9 mouse cellular contexts compared by ENCODE assay signal in the genomic region with DNA sequence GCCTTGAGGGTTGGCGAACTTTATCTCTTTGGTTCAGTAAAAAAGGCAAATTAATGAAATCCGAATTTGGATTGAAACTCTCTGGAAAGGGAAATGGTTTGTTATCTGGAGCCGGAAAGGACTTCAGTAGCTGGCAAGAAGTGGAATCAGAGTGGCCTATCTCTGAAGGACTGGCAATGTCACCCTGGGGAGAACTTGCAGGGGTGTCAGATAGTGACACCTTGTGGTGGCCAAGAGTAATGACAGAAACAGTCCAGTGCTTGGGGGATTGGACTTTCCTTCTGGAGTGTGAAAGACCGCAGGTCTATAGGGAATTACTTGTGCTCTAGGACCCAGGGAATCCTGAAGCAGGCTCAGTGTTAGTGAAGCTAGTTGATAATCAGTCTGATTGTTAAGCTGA. TPM values are rescaled to one million over a fixed set of nuclear protein-coding genes. Genes with fewer than 3 reads are reported as not detected.
DNase-seq lines count a peak whose midpoint lies in the region; ATAC-seq and TF ChIP-seq lines count a peak whose summit lies in the region.
"Had no signal": no experiment of that assay in that cellular context is flagged by ENCODE, and none has a peak within 500 bp of the region (broad histone marks: within the 10 kb centered on the region; RNA-seq: fewer than 3 reads in every experiment).

No protein-coding gene starts in this region.

- H3K9ac ChIP-seq in forebrain, embryonic 16.5 days (replicated peaks; ENCODE audit: low read depth, low read length), result no peak overlapping the region
- no peak overlapping the region for H3K9ac ChIP-seq in stomach, embryonic 16.5 days (ENCODE audit: low read length)
- H3K9ac ChIP-seq: midbrain, embryonic 12.5 days had no signal

- peaks cover 4% of the 10 kb centered on the region for H3K36me3 ChIP-seq in C2C12 (ENCODE audit: control insufficient read depth, insufficient read depth)
- no peaks in the 10 kb centered on the region for H3K36me3 ChIP-seq in forebrain, embryonic 16.5 days (ENCODE audit: control insufficient read depth, insufficient read depth)
- no peaks in the 10 kb centered on the region for H3K36me3 ChIP-seq in kidney, adult 2 months (ENCODE audit: control insufficient read depth, insufficient read depth, low read length)
- no peaks in the 10 kb centered on the region for H3K36me3 ChIP-seq in stomach, embryonic 16.5 days (ENCODE audit: control insufficient read depth, insufficient read depth, low read length)
- H3K36me3 ChIP-seq: midbrain, embryonic 12.5 days had no signal

- H3K4me1 ChIP-seq in forebrain, embryonic 16.5 days (replicated peaks; ENCODE audit: control insufficient read depth, insufficient read depth, low read length), result no peaks in the 10 kb centered on the region
- H3K4me1 ChIP-seq in kidney, adult 2 months (ENCODE audit: control insufficient read depth, insufficient read depth, low read length), result no peaks in the 10 kb centered on the region; the same call in 1 of the 2 replicates
- H3K4me1 ChIP-seq in stomach, embryonic 16.5 days (ENCODE audit: control insufficient read depth, insufficient read depth, low read length), result no peaks in the 10 kb centered on the region
- H3K4me1 ChIP-seq: midbrain, embryonic 12.5 days had no signal

- WGBS in forebrain, embryonic 16.5 days, result 26% methylated on average over 4 of the region's 4 CpGs
- WGBS in kidney, adult 2 months, result 20% methylated on average over 4 of the region's 4 CpGs
- 29% methylated on average over 4 of the region's 4 CpGs for WGBS in stomach, embryonic 16.5 days

- no peak overlapping the region for H3K4me2 ChIP-seq in forebrain, embryonic 16.5 days (ENCODE audit: low read length)
- no peak overlapping the region for H3K4me2 ChIP-seq in stomach, embryonic 16.5 days (ENCODE audit: low read depth, low read length)
- H3K4me2 ChIP-seq: midbrain, embryonic 12.5 days had no signal

- TF ChIP-seq CTCF in C2C12 (IDR thresholded peaks at IDR 0.05; ENCODE audit: control insufficient read depth, insufficient read depth, insufficient read length), result peak; percentile 46
- peak; percentile 95 for TF ChIP-seq CTCF in kidney, adult 2 months (conservative IDR thresholded peaks at IDR 0.05; ENCODE audit: insufficient read depth, insufficient read length, low read depth, low read length)

- no peaks in the 10 kb centered on the region for H3K9me3 ChIP-seq in forebrain, embryonic 16.5 days (ENCODE audit: control insufficient read depth, low read length)
- H3K9me3 ChIP-seq in stomach, embryonic 16.5 days (replicated peaks; ENCODE audit: control insufficient read depth, low read length), result no peaks in the 10 kb centered on the region
- H3K9me3 ChIP-seq: midbrain, embryonic 12.5 days had no signal

- no peak for TF ChIP-seq POLR2A in kidney, adult 2 months (IDR thresholded peaks at IDR 0.05; ENCODE audit: low read depth, low read length)

- ATAC-seq in frontal cortex, adult (ENCODE audit: low TSS enrichment), result peak; percentile 78
- peak; percentile 59; the same call in 1 of the 2 replicates for ATAC-seq in forebrain, embryonic 16.5 days
- peak; percentile 77; the same call in 1 of the 2 replicates for ATAC-seq in stomach, embryonic 16.5 days (ENCODE audit: insufficient read depth, low FRiP score)

- H3K4me3 ChIP-seq in C2C12 (ENCODE audit: insufficient read depth, poor library complexity, severe bottlenecking), result no peak overlapping the region
- H3K4me3 ChIP-seq in forebrain, embryonic 16.5 days (replicated peaks; ENCODE audit: low read length), result no peak overlapping the region
- no peak overlapping the region for H3K4me3 ChIP-seq in kidney, adult 2 months (ENCODE audit: insufficient read depth, low read depth, low read length)
- H3K4me3 ChIP-seq in stomach, embryonic 16.5 days (replicated peaks; ENCODE audit: low read length), result no peak overlapping the region
- H3K4me3 ChIP-seq: midbrain, embryonic 12.5 days had no signal

- H3ac ChIP-seq in C2C12 (ENCODE audit: control insufficient read depth, insufficient read length, low read depth), result no peak overlapping the region

- no peak overlapping the region for H3K27ac ChIP-seq in forebrain, embryonic 16.5 days (ENCODE audit: low read length)
- H3K27ac ChIP-seq in kidney, adult 2 months (ENCODE audit: insufficient read depth, low read depth, low read length), result no peak overlapping the region
- no peak overlapping the region for H3K27ac ChIP-seq in stomach, embryonic 16.5 days (ENCODE audit: low read length)
- H3K27ac ChIP-seq: midbrain, embryonic 12.5 days had no signal

- H3K79me2 ChIP-seq in C2C12 (ENCODE audit: control insufficient read depth, insufficient read depth), result no peaks in the 10 kb centered on the region

- no peak for DNase-seq in frontal cortex, postnatal 10 days (ENCODE audit: low spot score in 2 of 2)
- peak; percentile 49 for DNase-seq in c-Kit-positive CD71-positive TER-119-positive erythroid progenitor cells, embryonic 14.5 days (ENCODE audit: low spot score)
- peak; percentile 73 for DNase-seq in kidney, adult 2 months
- peak; percentile 78 for DNase-seq in lung, postnatal 25 days (ENCODE audit: low spot score)

- peaks cover 2% of the 10 kb centered on the region for H3K79me3 ChIP-seq in C2C12 (ENCODE audit: low read depth)

- no peaks in the 10 kb centered on the region for H3K27me3 ChIP-seq in C2C12 (ENCODE audit: control insufficient read depth, insufficient read depth, insufficient read length)
- no peaks in the 10 kb centered on the region for H3K27me3 ChIP-seq in forebrain, embryonic 16.5 days (replicated peaks; ENCODE audit: control insufficient read depth, insufficient read depth, low read length)
- H3K27me3 ChIP-seq in kidney, adult 2 months (replicated peaks; ENCODE audit: control insufficient read depth, insufficient read depth, low read length), result no peaks in the 10 kb centered on the region
- H3K27me3 ChIP-seq in stomach, embryonic 16.5 days (ENCODE audit: control insufficient read depth, insufficient read depth, low read length), result no peaks in the 10 kb centered on the region
- H3K27me3 ChIP-seq: midbrain, embryonic 12.5 days had no signal

TF ChIP-seq in C2C12, 6 proteins besides CTCF, POLR2A, EP300 and RAD21:
- TF ChIP-seq MYOG (IDR thresholded peaks at IDR 0.05; ENCODE audit: control insufficient read depth, extremely low read depth, insufficient read length) (no peak), CEBPB (IDR thresholded peaks at IDR 0.05; ENCODE audit: low read depth) (no peak), FOSL1 (IDR thresholded peaks at IDR 0.05; ENCODE audit: insufficient read depth, low read length, poor library complexity, severe bottlenecking) (no peak), MYOD1 (IDR thresholded peaks at IDR 0.05; ENCODE audit: control insufficient read depth, insufficient read length, low read depth) (no peak), MAX (IDR thresholded peaks at IDR 0.05) (no peak), USF1 (IDR thresholded peaks at IDR 0.05; ENCODE audit: low read depth) (no peak)

RNA-seq across cellular contexts. Expression of a gene that starts 11.0 kb away (rescaled TPM):
- 4.6 TPM for polyA plus RNA-seq in C2C12 (2012; fragmentation: generic; extraction: Trizol)
- polyA plus RNA-seq in forebrain, embryonic 16.5 days (2015; fragmentation: Nextera tagmentation; extraction: Ambion mirVana), result 5.7 and 5.9 TPM in 2 replicates
- 5.2 and 5.4 TPM in 2 replicates for polyA plus RNA-seq in kidney, adult 2 months (2012; rRNA removed)
- 1.4 and 1.6 TPM in 2 replicates for polyA plus RNA-seq in stomach, embryonic 16.5 days (2015; fragmentation: Nextera tagmentation; extraction: Ambion mirVana)

RNA-seq across cellular contexts. Expression of a gene that starts 23.9 kb away (rescaled TPM):
- 82.7 TPM for polyA plus RNA-seq in C2C12 (2012; fragmentation: generic; extraction: Trizol)
- 24.5 and 25.9 TPM in 2 replicates for polyA plus RNA-seq in forebrain, embryonic 16.5 days (2015; fragmentation: Nextera tagmentation; extraction: Ambion mirVana)
- 38.1 and 42.0 TPM in 2 replicates for polyA plus RNA-seq in kidney, adult 2 months (2012; rRNA removed)
- polyA plus RNA-seq in stomach, embryonic 16.5 days (2015; fragmentation: Nextera tagmentation; extraction: Ambion mirVana), result 99.2 and 106 TPM in 2 replicates

RNA-seq across cellular contexts. Expression of a gene that starts 51.4 kb away (rescaled TPM):
- 18.1 TPM for polyA plus RNA-seq in C2C12 (2012; fragmentation: generic; extraction: Trizol)
- 44.4 and 46.3 TPM in 2 replicates for polyA plus RNA-seq in forebrain, embryonic 16.5 days (2015; fragmentation: Nextera tagmentation; extraction: Ambion mirVana)
- 15.4 and 16.1 TPM in 2 replicates for polyA plus RNA-seq in kidney, adult 2 months (2012; rRNA removed)
- polyA plus RNA-seq in stomach, embryonic 16.5 days (2015; fragmentation: Nextera tagmentation; extraction: Ambion mirVana), result 25.2 and 29.1 TPM in 2 replicates

RNA-seq across cellular contexts. Expression of a gene that starts 55.2 kb away (rescaled TPM):
- 1.9 TPM for polyA plus RNA-seq in C2C12 (2012; fragmentation: generic; extraction: Trizol)
- polyA plus RNA-seq in forebrain, embryonic 16.5 days (2015; fragmentation: Nextera tagmentation; extraction: Ambion mirVana), result 5.0 and 5.7 TPM in 2 replicates
- polyA plus RNA-seq in kidney, adult 2 months (2012; rRNA removed), result 4.6 and 5.0 TPM in 2 replicates
- polyA plus RNA-seq in stomach, embryonic 16.5 days (2015; fragmentation: Nextera tagmentation; extraction: Ambion mirVana), result 3.5 and 4.4 TPM in 2 replicates

Comparison
In these comparisons a context has a peak if more than half of its experiments do, and no peak if none do; other contexts are left out.
1. DNase-seq: peak in c-Kit-positive CD71-positive TER-119-positive erythroid progenitor cells, embryonic 14.5 days (single experiment), kidney, adult 2 months (single experiment) and lung, postnatal 25 days (single experiment); none in frontal cortex, postnatal 10 days (0 of 2).
2. Peak in every context shown above with its lines, with median percentiles within 50 percentile points of each other: ATAC-seq.